Mouse (Mus musculus) c-Kit-positive CD71-positive TER-119-positive erythroid progenitor cells, embryonic 14.5 days (primary cell): ENCODE results near the gene Myh9.

Experiments
- DNase-seq: peaks from one replicate; pipeline ENCODE4 v3.0.0-alpha.2; 2013; ENCODE audit warnings: low spot score

Myh9 gene

GRCm38 (mm10) chr15:77807264-77807585, 34.8 kb downstream of the Myh9 start:
- no peak for DNase-seq

- DNase-seq, result no peak
Measured at GRCm38 (mm10) chr15:77806565-77807263, 35.3 kb downstream of the Myh9 start.

GRCm38 (mm10) chr15:77805657-77806056, 36.3 kb downstream of the Myh9 start:
- no peak for DNase-seq

DNA sequence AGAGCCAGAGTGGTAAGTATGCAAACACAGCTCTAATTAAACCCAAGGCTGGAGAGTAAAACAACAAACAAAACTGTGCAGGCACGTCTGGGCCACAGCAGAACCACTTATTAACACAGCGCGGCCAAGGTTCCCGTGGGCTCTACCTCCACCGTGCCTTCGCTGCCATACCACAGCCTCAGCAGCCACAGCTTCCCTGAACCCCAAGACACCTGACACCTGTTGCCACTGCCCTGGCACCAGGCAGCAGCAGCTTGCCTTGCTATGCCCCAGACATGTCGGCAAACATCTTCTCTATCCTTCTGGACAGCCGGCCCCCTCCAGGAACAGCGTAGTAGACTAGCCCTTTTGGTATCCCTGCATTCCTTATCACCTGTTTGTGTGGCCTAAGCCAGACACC, 37.0 kb downstream of the Myh9 start:
- no peak for DNase-seq

DNA sequence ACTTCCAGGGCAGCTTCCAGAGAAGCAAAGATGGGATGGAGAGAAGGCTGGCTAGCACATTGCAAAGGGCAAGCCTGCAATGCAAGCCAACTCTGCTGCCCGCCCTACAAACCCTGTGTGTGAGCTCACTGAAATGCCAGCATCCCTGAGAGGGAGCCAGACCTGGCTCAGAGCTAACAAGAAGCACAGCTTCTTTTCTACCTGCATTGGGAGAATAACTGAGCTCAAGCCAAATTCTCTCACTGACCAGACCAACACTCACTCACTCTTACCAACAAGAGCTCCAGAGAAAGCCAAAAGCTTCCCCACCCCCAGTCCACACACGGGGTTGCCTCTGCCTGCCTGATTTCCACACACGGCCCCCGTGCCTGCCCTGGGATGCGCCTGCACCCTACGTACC, 37.5 kb downstream of the Myh9 start:
- no peak for DNase-seq

DNA sequence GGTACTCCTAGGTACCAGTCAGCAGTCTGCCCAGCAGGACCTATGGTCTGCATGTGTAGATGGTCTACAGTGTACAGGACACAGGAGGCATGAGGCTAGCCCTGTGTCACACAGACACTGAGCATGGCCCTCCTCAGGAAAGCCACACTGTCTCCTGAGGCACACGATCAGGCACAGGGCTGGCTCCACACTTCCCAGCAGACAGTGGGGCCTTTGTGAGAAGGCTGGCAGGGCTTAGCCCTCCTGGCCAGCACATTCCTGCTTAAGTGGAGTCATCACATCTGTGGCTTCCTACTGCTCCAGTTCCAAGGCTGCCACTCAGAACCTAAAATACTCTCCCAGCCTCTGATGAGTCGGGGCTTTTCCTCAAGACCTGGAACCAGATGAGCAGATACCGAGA, 38.2 kb downstream of the Myh9 start:
- DNase-seq, result no peak

- DNase-seq, result no peak
Measured at GRCm38 (mm10) chr15:77802992-77803391, 39.0 kb downstream of the Myh9 start.

- no peak for DNase-seq
Measured at GRCm38 (mm10) chr15:77801188-77801587, 40.8 kb downstream of the Myh9 start.

GRCm38 (mm10) chr15:77800511-77800910, 41.5 kb downstream of the Myh9 start:
- DNase-seq, result no peak

DNA sequence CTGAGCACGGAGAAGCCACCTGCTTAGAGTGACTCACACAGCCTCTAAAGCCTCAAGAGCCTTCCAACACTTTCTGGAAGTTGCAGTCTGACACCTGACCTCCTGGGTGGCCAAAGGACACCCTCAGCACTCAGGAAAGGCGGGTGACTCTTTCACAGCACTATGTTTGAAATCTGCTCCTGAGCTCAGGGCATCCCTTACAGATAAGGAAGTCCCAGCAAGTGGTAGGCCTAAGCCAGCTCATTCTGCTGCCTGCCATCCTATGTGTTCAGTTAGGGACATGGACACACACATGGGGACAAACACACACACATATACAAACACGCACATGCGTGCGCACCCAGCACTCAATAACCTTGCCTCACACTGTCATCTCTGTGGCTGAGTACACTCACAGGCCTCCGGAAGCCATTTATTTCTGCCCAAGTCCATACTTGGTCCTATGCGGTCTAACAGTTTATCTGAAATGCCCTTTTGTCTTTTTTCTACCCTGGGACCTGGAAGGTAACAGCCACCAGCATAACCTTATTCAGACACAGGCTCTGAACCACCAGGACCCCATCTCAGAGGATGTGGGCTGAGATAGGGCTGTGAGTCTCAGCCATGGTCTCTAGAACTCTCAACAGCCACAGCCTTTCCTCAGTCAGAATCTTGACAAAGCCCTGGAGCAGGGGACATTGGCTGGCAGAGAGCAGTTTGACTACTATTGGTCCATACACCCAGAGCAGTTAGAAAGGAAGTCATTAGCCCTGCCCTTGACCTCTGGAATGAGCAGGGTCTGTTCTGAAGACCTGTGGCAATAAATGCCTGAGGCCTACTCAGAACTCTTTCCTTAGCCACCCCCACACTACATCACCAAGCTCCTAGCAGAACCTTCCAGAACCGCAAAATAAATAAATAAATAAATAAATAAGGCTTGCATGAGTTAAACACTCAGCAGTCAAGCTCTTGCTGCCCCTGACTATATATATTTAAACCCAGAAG, 42.2 kb downstream of the Myh9 start:
- no peak for DNase-seq

- DNase-seq, result no peak
Measured at GRCm38 (mm10) chr15:77798664-77799490, 43.1 kb downstream of the Myh9 start.

DNA sequence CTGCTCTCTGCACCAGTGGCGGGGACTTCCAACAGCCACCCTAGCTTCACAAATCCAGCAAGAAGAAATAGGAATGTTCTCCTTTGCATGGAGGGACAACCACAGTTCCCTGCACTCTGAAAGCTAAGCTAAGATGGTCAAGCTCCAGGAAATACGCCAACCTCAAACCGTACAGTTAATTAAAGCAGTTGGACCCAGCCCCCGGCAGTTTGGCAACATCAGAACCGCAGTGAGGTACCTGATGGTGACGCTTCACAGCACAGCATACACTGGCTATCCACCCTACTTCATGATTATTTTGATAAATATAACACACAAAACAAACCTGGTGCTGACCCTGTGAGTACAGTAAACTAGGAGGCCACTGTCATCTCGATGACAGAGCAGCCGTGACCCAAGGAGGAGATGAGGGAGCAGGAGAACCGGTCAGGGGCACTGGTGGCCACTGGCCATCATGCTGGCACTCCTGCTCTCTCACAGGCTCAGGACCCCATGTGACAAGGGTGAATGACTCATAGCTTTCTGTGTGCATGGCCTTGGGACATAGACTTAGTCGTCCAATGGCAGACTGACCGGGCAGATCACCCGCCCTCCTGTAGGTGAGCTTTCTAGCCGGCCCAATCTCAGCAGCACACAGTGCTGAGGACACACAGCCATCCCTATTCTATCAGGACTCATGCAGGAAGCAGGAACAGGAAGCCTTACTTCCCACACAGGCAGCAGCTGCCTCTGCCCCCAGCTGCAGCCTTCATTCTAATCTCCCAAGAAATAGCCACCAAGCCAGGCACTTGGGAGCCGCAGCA, 44.2 kb downstream of the Myh9 start:
- DNase-seq, result no peak

DNA sequence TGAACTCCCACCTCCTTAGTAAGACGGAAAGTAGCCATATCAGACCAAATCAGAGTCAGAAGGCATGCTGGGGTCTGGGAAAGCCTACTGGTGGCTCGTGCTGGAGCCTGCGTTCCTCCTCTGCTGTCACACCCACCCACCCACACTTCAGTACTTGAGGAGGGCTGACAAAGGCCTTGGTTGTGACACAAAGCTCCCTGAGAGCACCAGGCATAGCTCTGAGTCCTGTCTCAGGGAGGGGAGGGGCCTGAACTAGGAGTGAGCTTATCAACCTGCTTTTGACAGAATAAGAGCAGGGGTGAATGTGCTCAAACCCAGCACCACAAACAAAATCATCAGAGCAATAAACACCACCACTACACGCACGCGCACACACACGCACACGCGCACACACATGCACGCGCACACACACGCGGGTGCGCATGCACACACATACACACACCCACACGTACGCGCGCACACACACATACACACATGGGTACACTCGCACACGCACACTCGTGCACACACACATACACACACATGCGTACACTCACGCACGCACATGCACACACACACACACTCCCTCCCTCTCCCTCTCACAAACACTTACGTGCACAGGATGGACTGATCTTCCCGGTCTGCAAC, 45.5 kb downstream of the Myh9 start:
- no peak for DNase-seq

- DNase-seq, result no peak
Measured at GRCm38 (mm10) chr15:77794908-77795356, 47.0 kb downstream of the Myh9 start.

DNA sequence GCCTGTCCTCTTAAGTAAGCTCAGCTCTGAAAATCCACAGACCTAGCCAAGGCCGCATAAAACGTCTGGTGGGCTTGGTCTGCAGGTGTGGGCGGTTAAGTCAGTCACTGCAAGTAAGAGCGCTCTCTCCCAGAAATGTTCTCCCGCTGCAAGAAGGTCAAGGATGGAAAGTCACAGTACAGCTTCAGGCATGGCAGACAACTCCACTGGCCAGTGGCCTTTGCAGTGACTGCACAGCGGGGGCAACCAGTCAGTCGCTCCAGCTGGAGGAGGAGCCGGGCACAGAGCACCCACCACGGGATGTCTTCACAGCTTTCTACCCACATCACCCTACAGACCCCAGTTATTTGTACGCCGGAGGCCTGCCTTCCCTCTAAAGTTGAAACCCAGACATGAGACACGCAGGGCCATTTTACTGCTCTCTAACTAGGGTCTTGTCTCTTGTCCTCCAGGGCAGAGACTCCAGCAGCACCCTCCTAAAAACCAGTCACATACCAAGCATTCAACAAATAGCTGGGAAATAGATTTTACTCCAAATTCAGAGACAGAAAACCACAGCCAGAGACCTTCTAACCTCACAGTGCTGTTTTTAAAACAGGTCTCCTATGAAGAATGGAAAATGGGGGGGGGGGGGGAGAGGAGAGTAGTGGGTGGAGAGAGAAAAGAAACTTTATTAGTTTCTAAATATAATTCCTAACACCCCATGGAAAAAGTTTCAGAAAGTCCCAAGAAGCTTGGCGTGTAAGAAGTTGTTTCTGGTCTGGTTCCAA, 47.7 kb downstream of the Myh9 start:
- DNase-seq, result no peak

DNA sequence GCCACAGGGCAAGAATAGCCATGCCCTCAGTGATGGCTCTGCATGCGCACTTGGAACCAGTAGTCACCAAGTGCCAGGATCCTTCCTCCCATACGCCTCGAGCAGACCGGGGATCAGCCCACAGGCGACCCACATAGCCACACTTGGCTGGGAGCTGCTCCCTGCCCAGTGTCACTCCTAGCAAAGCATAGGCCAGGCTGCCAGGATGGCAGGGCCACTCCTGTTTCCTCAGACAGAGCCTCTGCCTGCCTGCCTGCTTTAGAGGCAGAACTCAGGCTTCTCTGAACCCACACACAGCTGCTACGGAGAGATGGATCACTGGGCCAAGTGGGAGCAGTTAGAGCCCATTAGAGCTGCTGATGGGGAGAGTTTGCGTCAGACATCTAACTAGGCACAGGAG, 48.4 kb downstream of the Myh9 start:
- no peak for DNase-seq

DNA sequence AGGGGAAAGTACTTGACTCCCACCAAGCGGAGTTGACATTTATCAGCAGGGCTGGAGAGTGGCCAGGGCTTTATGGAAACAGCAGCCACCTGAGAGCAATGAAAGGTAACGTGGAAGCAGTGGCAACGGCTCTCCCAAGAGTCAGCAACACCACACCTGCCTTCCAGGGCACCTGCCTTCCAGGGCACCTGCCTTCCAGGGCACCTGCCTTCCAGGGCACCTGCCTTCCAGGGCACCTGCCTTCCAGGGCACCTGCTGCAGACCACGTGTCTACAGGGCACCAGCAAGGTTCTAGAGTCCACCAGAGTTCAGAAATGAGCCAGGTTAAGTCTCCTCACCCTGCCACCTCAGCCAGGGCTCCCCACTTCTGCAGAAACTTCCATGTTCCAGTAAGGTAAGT, 48.9 kb downstream of the Myh9 start:
- no peak for DNase-seq

DNA sequence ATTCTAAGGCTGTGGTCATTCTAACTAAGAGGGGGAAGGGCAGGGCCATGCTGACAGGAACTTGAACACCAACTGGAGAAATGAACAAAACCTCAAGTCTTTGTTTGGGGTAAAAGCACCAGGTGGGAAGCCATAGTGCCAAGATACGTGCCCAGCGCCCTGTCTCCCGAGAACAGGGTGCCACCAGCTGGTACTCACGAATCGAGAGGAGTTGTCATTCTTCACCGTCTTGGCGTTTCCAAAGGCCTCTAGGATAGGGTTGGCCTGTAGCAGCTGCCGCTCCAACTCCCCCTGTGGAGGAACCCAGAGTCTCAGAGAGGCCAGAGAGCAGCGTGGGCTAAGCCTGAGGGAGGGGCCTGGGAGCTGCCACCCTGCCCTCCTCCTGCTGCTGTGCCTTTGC, 49.9 kb downstream of the Myh9 start:
- DNase-seq, result no peak

DNA sequence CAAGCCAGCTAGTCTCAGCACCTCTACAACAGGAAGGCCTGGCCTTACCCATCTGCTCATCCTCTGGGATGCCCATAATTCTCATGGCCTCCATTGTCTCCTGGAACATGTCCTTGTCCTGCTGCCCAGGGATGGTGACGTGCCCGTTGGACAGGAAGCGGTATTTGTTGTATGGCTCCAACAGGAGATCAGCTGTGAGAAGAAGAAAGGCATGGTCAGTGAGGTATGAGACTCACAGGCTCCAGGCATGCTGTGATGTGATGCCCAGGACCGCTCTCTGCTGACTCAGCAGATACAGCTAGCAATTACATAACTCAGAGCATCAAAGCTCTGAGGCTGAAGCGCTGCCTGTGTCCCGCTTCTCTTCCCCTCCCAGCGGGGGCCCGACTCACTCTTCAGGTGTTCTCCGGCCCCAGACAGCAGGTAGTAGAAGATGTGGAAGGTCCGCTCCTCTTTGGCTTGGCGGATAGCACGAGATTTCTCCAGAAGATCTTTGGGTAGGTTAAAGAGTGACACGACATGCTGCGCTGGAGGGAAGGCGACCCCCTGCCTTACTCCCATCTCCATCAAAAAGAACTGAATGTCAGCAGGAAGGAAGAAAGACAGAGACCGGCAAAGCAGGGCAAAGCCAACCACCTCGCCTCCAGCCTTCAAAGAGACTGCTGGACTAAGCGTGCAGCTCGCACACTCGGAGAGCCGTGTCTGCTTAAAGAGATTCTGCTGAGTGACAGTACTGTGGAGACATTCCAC, 51.1 kb downstream of the Myh9 start:
- DNase-seq, result no peak

GRCm38 (mm10) chr15:77789186-77789585, 52.8 kb downstream of the Myh9 start:
- DNase-seq, result no peak
